Mouse (Mus musculus): ENCODE measurements around the gene Pa2g4.
"Not testable (repeated sequence)": the region's sequence is repeated elsewhere in the genome, so short reads cannot be mapped to it uniquely, and the experiment has no call there.

Gene Pa2g4

GRCm38 (mm10) chr10:128579298-128579697, 13.5 kb upstream of the Pa2g4 start:
- DNase-seq (ENCODE audit: low read depth) = no peak

GRCm38 (mm10) chr10:128578330-128578729, 12.5 kb upstream of the Pa2g4 start:
- no peak for DNase-seq (ENCODE audit: low read depth)

- DNase-seq (ENCODE audit: low read depth) = no peak
These were observed 9.3 kb upstream of the Pa2g4 start for GRCm38 (mm10) chr10:128575063-128575462.

GRCm38 (mm10) chr10:128565206-128565787, 490 bp downstream of the Pa2g4 start:
- peak; percentile 44 for DNase-seq (ENCODE audit: low read depth)

- DNase-seq (ENCODE audit: low read depth) = no peak
These were observed 2.2 kb downstream of the Pa2g4 start for GRCm38 (mm10) chr10:128563544-128563943.

- no peak for DNase-seq (ENCODE audit: low read depth)
These were observed 8.8 kb downstream of the Pa2g4 start for GRCm38 (mm10) chr10:128556963-128557362.

- peak; percentile 41 for DNase-seq (ENCODE audit: low read depth)
These were observed 9.5 kb downstream of the Pa2g4 start for GRCm38 (mm10) chr10:128556286-128556685.

GRCm38 (mm10) chr10:128555567-128555966, 10.2 kb downstream of the Pa2g4 start:
- not testable (repeated sequence) for DNase-seq (ENCODE audit: low read depth)

GRCm38 (mm10) chr10:128550144-128550823, 15.5 kb downstream of the Pa2g4 start:
- DNase-seq (ENCODE audit: low read depth) = not testable (repeated sequence)

GRCm38 (mm10) chr10:128549682-128550057, 16.1 kb downstream of the Pa2g4 start:
- peak; percentile 50 for DNase-seq (ENCODE audit: low read depth)

- peak; percentile 97 for DNase-seq (ENCODE audit: low read depth)
These were observed 16.7 kb downstream of the Pa2g4 start, which contains the start of gene Rpl41 for GRCm38 (mm10) chr10:128548947-128549681. Rpl41 (minus strand) TSS chr10:128549305.

GRCm38 (mm10) chr10:128548051-128548791, 17.6 kb downstream of the Pa2g4 start:
- DNase-seq (ENCODE audit: low read depth) = not testable (repeated sequence)

GRCm38 (mm10) chr10:128547361-128548032, 18.3 kb downstream of the Pa2g4 start, which contains the start of gene Zc3h10:
Zc3h10 (minus strand) TSS chr10:128547774.
- peak; percentile 98 for DNase-seq (ENCODE audit: low read depth)

- no peak for DNase-seq (ENCODE audit: low read depth)
These were observed 19.0 kb downstream of the Pa2g4 start for GRCm38 (mm10) chr10:128546787-128547186.

GRCm38 (mm10) chr10:128546361-128546760, 19.4 kb downstream of the Pa2g4 start:
- DNase-seq (ENCODE audit: low read depth) = peak; percentile 75

GRCm38 (mm10) chr10:128545570-128545898, 20.3 kb downstream of the Pa2g4 start:
- no peak for DNase-seq (ENCODE audit: low read depth)

- DNase-seq (ENCODE audit: low read depth) = no peak
These were observed 20.9 kb downstream of the Pa2g4 start for GRCm38 (mm10) chr10:128544674-128545569.

GRCm38 (mm10) chr10:128544151-128544657, 21.6 kb downstream of the Pa2g4 start:
- no peak for DNase-seq (ENCODE audit: low read depth)

- DNase-seq (ENCODE audit: low read depth) = no peak
These were observed 22.7 kb downstream of the Pa2g4 start for GRCm38 (mm10) chr10:128543100-128543499.

GRCm38 (mm10) chr10:128538340-128538870, 27.4 kb downstream of the Pa2g4 start:
- no peak for DNase-seq (ENCODE audit: low read depth)

All from naive thymus-derived CD4-positive, alpha-beta T cell, adult 2 months (primary cell).